Mouse (Mus musculus) v-Abl transformed pro-B cells (cell line): ENCODE results near the gene Nap1l1.

Source experiments
- in situ Hi-C, 2 experiments: fragments of 400-800 bp; cut with MboI; formaldehyde crosslinking; loops; one replicate each; pipeline ENCODE4 v1.15.1; 2025; ENCODE audit not compliant: unreplicated experiment in 2 of 2

The Nap1l1 gene

GRCm38 (mm10) chr10:111539724-111540324 is 66.8 kb downstream of the Nap1l1 start:
- in situ Hi-C loops, result no loop called here

- in situ Hi-C loops, result no loop called here
Observed at GRCm38 (mm10) chr10:111540678-111541077, 67.7 kb downstream of the Nap1l1 start.

GRCm38 (mm10) chr10:111543106-111543505 is 70.1 kb downstream of the Nap1l1 start:
- in situ Hi-C loops, result no loop called here

- in situ Hi-C loops, result no loop called here
Observed at GRCm38 (mm10) chr10:111543781-111544260, 70.8 kb downstream of the Nap1l1 start.

- in situ Hi-C loops, result no loop called here
Observed at GRCm38 (mm10) chr10:111544311-111544710, 71.3 kb downstream of the Nap1l1 start.

GRCm38 (mm10) chr10:111545648-111546047 is 72.6 kb downstream of the Nap1l1 start:
- in situ Hi-C loops, result no loop called here
